Mouse (Mus musculus) spleen, postnatal 4 days (tissue): ENCODE measurements at regions not wholly inside any gene's neighbourhood (a gene's known extent, or its start where the extent isn't known, plus 50 kb on each side); places are given as distances from the start of the nearest gene placed in this dataset.
A peak's percentile ranks its signal among the peaks of the same experiment; 100 is the strongest.

Experiments used
- DNase-seq, 2 experiments: peaks; one replicate each; pipeline ENCODE4 v3.0.0; 2022; ENCODE audit warnings: low spot score in 2 of 2

- no peak for DNase-seq
Observed at GRCm38 (mm10) chr8:87202639-87203160, 269.7 kb downstream of the Cbln1 start.

DNA sequence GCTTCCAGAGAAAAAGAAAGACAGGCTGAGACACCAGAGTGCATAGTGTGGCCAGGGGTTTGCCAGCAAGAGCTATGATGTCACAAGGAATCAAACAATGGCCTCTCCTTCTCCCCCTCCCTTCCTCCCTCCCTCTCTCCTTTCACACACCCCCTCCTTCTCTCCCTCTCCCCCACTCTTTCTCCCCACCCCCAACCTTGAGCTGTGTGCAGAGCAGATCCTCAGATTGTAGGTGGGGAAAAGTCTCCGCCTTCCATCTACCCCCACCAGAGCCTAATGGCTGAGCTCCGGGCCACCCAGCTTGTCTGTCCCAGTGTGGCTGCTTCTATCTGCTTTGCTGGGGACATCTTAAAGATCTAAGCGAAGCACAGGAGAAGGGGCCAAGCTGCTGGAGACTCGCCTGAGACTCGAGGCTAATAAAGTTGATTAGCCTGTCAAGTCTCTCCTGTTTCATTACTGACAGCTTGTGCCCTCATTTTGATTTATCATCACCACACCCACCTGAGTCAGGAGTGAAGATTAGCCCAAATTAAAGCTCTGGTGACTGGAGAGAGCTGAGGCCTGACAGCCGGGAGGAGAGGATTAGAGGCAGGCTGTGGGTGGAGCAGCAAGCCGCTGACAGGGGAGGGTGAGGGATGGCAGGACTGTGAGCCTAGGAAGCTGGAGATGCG, 272.8 kb downstream of the Cbln1 start:
- no peak for DNase-seq

GRCm38 (mm10) chr8:87197867-87198536, 274.4 kb downstream of the Cbln1 start:
- no peak for DNase-seq

DNA sequence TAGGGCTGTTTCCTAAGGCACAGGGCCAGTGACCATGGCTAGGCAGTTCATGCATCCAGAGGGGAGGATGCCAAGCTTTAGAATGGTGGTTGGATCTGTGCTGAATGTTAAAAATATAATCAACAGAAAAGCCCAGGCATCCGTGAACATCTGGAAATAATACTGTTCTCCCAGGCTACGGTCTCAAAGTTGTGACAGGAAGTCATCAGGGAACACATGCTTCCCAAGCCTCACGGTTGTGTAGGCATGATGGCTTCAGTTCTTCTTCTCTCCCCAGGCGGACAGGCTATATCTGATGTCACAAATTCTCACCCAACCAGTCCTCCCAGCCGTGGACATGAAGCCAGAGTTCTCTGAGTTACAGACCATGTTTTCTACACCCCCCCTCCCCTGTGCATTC, 275.4 kb downstream of the Cbln1 start:
- DNase-seq, result no peak

- no peak for DNase-seq
Observed at GRCm38 (mm10) chr8:87196050-87196449, 276.4 kb downstream of the Cbln1 start.

GRCm38 (mm10) chr8:87189791-87190385, 282.5 kb downstream of the Cbln1 start:
- DNase-seq, result no peak

DNA sequence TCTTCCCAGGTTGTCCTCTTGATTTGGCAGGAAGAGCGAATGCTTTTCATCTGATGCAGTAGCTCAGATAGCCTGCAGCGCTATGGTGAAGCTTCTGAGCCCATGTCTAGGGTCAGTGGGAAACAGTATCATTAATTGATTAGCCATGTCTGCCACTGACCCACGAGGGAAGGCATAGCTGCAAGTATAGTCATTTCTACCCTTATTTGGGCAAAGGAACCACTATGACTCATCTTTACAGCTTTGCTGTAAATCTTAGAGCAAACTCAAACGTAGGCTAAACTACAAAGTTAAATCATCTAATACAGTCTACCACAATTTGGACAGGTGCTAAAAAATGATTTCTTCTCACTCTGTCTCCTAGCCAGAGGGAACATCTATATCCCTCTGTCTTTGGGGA, 289.5 kb downstream of the Cbln1 start:
- DNase-seq, result no peak

DNA sequence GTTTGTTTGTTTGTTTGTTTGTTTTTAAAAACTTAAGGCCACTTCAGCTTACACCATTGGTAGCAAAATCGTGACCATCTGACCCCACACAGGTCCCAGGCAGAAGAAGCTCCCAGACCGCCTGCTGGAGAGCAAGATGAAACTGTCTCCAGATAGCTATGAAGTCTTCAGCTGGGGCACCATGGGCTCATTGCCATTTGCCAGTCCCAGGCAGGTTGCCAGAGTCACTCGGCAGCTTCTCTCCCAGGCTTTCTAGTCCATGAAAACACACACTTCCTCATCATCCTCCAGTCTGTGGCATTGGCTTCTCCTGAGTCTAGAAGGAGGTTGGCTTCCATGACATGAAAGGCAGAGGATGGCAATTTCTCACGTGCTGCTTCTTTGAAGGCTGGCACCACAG, 293.5 kb upstream of the N4bp1 start:
- no peak for DNase-seq

GRCm38 (mm10) chr8:87177620-87178019, 292.6 kb upstream of the N4bp1 start:
- DNase-seq, result no peak

- no peak for DNase-seq
Observed at GRCm38 (mm10) chr8:87175097-87175496, 290.0 kb upstream of the N4bp1 start.

- DNase-seq, result no peak
Observed at GRCm38 (mm10) chr8:87173720-87174119, 288.7 kb upstream of the N4bp1 start.

GRCm38 (mm10) chr8:87166771-87167170, 281.7 kb upstream of the N4bp1 start:
- DNase-seq, result no peak

DNA sequence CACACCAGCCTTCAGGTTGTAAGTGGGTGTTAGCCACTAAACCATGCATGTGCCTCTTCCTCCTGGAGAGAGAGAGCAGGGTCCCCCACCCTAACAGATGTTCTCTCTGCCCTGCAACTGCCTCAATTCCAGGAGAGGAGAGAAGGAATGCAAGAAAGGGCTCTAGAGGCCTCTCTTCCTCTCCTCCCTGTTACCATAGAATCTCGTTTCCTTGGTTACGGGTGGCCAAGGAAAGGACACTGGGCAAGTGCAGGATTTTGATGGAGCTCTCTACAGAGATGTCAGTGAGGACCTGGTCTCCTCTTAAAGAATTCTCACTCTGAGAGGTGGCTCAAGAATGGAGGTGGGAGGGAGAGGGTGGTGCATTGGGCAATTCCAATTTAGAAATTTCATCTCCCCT, 275.4 kb upstream of the N4bp1 start:
- DNase-seq, result no peak

- DNase-seq, result no peak
Observed at GRCm38 (mm10) chr8:87158322-87158721, 273.3 kb upstream of the N4bp1 start.

DNA sequence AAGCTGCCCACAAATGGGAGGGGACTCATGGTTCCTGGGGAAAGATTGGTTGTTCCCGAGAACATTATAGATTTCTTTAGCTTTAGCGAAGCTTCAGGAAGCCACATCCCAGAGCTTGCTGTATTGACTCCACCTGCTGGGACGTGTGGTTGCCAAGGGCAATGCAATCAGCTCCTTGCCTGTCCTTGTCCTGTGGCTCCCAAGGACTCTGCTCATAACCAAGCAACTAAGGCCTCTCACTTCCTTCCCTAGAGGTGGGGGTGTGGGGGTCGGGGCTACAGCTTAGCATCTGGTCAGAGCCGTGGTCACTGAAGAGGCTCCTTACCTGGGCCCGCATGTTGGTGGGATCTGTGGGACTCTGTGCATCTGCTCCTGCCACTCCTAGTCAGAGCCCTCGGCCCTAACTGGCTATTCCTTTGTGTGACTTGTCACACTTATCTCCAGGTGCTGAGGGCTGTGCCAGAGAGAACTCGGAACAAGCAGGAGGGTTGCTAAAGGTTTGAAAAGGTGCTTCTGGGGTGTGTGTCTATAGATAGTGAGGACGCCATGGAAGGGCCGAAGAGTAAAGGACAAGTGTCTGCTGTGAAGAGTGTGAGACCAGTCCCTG, 270.9 kb upstream of the N4bp1 start:
- DNase-seq, result no peak

- DNase-seq, result no peak
Observed at GRCm38 (mm10) chr8:87152068-87152915, 267.2 kb upstream of the N4bp1 start.

- no peak for DNase-seq
Observed at GRCm38 (mm10) chr8:87148853-87149252, 263.8 kb upstream of the N4bp1 start.

- DNase-seq, result no peak
Observed at GRCm38 (mm10) chr8:87147704-87148103, 262.6 kb upstream of the N4bp1 start.

- DNase-seq, result peak in 1 of 2 experiments; percentile 31
Observed at GRCm38 (mm10) chr8:87137412-87137811, 252.4 kb upstream of the N4bp1 start.

- no peak for DNase-seq
Observed at GRCm38 (mm10) chr8:87131716-87132115, 246.7 kb upstream of the N4bp1 start.

DNA sequence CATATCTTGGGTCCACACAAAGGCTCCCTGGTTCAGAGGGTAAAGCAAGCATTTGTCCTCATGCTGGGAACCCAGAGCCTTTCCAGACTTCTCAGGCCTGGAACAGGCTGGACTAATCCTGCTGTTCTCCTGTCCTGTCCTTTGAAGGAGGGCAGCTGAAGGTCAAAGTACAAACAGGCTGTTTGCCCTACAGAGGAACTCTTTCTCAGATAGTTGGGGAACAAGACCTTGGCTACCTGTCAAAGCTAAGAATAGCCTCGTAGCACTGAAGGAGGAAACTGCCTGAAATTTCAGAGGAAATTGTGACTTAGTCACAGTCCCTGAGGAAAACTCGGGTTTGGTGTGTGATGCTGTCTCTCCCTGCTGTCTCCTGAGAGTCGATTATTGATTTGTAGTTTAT, 245.6 kb upstream of the N4bp1 start:
- DNase-seq, result no peak

- no peak for DNase-seq
Observed at GRCm38 (mm10) chr8:87128593-87128992, 243.5 kb upstream of the N4bp1 start.
